Mouse (Mus musculus) megakaryocyte-erythroid progenitor cell, adult 5-6 weeks (primary cell): ENCODE measurements around the gene Baz2b. TPM values are rescaled to one million over a fixed set of nuclear protein-coding genes. Genes with fewer than 3 reads are reported as not detected.

Source experiments
- ATAC-seq: replicated peaks from 2 replicates; pipeline ENCODE4 v1.8.0; 2016; ENCODE audit warnings: mild to moderate bottlenecking, inconsistent platforms; ENCODE audit not compliant: severe bottlenecking, poor library complexity, low FRiP score, low TSS enrichment
- total RNA-seq, 2 experiments: library from RNA; stranded (forward) in 1 of 2; stranded (reverse) in 1 of 2; fragments of 200-1000, 215-1000 nt in 1 of 2; fragments of >200 nt in 1 of 2; fragmentation: Nextera tagmentation in 1 of 2; gene quantifications; 2 replicates each; pipeline ENCODE4 v1.2.3; 2014 to 2017

Baz2b gene
- total RNA-seq, 2 experiments from 2014 or later: 68.8 to 82.5 TPM

DNA sequence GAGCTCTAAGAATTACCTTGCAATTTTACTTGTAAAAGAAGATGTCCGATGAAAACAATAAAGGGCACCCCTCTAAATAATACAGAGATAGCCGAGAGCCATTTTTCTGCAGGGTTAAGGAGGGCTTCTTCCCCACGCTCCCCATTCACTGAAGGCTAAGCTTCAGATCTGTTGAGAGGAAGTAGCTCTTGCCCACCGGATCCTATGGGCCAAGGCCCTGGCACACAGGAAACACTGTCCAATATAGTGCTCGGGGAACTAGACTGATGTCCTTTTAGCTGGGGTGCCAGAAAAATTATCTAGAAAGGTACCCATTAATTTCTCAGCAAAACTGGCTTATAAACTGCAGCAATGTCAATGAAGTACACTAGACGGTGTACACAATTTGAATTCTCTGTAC is 233.9 kb downstream of the Baz2b start:
- ATAC-seq: no peak

DNA sequence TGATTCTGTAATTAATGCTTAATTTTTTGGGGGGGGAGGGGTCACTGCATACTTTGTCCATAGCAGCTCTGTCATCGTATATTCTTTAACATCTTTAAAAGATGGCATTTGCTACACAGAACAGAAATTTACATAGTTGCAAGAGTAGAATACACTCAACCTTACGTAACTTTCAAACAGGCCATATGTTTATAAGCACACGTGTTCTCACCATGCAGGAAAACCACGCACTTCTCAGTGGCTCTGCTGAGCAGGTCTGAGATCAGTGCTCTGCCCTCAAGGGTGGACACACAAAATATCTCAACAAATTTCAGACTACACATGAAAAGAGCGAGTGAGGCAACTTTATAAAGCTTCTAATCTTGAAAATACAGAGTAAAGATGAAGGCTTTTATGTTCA is 235.7 kb downstream of the Baz2b start:
- ATAC-seq: no peak

DNA sequence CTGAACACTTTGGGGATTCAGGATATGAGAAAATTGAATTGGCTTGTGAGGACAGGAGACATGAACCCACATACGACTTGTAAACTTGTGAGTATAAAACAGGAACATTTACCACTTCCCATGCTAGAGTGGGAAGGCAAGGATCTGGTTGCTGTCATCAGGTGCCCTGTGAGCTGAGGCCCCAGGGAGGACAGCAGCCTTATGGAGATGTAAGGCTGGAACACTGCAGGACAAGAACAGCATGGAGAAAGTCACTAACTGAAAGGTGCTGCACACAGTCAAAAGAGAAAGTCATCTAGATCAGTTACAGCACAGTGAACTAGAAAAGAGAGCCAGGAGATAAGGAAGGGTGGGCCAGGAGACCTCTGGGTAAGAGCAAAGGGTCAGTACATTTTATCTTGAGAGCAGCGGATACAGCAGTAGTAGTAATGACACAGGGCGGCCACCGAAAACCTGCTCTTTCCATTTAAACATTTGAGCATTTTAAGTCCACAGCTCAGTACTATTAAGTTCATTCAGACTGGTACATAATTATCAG is 236.5 kb downstream of the Baz2b start:
- ATAC-seq: peak; percentile 70

DNA sequence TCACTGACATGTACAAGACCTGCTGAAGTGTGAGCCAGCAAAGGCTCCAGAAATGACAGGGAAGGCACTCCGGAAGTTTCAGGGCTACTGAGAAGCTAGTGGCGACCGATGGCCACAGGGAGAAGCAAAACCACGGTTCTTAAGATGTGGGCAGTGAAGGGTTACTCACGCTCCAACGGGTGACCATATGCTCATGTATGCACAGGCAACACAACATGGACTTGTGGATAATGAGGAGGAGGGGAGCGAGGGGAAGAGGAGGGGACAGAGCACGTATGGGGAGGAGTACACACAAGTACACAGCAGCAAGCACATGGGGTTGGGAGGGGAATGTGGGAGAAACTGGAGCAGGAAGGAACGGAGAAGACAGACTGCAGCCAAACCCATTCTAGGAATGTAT is 239.1 kb downstream of the Baz2b start:
- no peak for ATAC-seq

DNA sequence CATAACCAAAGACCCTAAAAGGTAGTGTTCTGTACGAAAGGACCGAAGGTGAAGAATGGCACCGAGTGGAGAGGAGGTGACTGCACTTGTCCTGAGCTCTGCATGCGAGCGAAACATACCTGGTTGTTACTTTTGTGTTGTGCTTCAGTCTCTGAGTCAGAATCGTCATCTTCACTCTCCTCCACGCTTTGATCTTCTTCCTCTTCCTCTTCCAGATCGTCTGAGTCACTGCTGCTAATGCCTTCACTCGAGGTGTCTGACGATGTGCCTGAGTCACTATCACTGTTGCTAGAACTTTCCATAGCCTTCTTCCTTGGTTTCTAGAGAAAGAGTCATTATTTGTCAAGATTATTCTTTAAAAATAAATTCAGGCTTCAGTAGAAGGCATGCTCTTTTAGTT is 240.5 kb downstream of the Baz2b start:
- no peak for ATAC-seq

DNA sequence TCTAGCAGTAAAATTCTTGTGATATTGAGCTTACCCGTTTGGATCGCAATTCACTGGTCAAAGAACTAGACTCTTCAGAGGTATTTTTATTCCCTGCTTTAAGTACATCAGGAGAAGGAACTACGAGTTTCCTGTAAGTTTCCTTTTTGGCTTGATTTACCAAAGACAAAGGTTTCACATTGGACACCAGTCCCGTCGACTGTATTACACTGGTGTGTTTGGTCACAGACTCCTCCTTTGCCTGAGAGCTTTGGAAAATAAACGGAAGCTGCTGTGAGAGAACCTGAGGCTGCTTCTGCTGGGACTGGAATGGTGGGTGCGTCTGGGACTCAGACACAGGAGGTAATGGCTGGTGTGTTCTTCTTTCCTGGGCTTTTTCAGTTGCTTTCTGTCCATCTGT is 241.0 kb downstream of the Baz2b start:
- ATAC-seq: no peak

DNA sequence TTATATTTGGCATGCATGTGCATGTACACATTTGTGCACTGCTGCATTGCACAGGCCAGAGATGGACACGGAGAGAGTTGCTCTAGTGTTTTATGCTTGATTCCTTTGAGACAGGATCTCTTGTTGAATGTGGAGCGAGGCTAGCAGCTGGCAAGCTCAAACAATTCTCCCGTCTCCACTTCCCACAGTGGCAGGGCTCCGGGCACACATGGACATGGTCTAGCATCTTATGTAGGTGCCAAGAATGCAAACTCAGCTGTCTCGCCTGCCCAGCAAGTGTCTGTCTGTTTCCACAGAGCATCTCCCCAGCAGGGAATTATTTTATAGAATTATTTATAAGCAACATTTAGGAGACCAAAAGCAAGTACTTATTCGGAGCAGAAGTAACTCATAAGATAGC is 243.2 kb downstream of the Baz2b start:
- no peak for ATAC-seq

DNA sequence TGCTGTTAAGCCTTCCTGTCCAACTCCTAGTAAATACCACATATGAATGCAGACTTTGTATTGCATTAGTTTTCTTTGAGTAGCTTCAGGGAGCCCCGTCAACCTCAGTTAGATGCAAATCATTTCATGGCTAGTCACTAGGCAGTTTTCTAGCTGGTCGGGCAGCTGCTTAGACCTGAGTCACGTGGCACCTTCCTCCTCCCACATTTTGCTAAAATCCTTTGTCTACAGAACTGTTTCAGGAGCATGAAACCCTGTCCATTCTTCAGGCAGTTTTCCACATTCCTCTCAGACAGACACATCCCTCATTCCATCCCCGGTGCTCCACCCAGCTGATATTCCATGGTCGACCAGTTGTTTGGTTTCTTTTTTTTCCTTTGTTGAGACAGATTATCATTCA is 246.6 kb downstream of the Baz2b start:
- ATAC-seq: no peak

DNA sequence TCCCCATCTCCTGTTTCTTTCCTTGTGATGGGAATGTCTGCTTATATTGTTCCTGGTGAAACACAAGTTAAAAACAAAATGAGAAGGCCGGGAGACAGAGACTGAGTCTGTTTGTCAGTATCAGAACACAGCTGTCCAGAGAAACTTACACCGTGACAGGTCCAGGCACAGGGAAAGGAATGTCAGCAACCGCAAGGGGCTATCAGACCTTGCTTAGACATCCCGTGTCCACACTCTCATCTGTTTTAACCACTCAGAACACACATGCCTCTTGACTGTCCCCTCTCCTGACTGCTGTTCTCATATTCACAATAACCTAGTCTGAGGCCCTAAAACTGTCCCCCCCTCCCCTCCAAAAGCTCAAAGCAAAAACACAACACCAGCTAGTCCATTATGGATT is 247.1 kb downstream of the Baz2b start:
- ATAC-seq: no peak

DNA sequence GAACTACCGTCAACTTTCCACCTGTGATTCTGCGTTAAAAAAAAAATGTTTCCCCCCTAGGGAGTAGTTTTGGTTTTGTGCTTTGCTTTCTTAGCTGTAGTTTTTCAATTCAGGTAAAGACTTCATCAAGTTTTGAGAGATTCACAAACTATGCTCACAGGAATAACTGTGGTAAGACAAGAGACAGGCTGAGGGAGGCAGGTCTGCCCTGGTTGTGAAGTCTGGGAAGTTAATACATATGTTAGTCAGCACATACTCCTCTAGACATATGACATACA is 249.2 kb downstream of the Baz2b start:
- ATAC-seq: no peak

DNA sequence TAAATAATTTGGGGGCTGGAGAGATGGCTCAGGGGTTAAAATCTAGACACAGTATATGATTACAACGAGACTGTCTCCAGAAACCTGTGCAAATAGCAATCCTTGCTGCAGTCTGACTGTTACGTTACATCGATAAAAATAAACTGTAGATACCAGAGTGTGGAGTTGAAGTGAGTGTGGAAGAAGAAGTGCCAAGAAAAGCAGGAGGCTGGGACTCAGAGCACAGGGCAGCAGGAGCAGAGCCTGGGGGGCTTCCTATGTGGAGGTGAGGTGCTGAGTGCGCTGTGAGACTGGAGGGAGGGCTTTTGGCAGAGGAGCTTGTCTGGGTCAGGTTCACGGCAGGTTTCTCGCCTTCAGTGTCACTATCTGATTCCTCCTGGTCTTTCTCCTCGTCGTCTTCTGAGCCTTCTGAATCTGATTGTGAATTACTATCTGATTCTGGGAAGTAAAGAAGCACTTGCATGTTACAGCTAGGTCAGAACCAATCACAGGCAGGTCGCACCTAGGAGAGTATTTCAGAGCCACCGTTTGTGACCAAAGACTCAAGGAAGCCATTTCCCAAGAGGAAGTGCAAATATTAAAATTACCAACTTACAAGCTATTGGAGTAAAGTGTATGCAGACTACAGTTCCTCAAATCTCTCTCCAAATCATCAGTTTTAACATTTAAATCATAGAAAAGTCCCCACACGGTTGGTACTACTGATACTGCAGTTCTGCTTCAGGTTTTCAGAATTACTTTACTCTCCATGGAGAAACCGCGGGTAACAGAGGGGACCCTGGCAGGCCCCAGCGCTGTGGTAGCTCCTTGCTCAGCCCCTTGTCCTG is 249.8 kb downstream of the Baz2b start:
- no peak for ATAC-seq

DNA sequence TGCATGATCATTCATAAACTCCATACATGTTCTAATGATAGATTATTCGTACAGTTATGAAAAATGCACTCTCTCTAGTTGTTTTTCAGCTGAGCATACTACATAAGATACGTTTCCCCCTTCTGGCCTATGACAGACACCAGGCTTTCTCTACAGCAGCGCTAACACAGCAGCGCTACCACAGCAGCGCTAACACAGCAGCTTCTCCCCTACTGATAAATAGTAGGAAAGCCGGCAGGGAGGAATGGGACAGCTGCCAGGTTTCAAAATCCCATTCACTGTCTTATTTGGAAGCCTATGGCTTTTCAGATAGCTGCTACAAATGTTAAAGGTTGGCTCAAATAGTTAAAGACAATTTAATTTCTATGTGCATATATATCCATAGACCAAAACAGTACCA is 251.1 kb downstream of the Baz2b start:
- no peak for ATAC-seq

DNA sequence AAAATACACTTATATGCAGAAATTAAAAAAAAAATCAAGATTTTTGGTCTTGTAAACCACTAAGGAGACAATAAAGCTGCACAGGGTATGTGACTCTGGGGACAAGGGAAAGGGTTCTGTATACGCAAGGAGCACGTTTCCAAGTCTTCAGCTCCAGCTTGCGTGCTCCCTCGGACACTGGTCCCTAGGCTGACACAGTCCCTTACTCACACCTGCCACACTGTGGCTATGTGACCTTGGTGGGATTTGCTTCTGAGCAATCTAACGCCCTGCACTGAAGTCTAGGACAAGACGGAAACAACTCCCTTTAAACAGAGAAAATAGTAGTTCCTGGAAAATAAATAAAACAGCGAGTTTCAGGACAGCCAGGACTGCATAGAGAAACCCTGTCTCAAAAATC is 253.7 kb downstream of the Baz2b start:
- ATAC-seq: no peak

DNA sequence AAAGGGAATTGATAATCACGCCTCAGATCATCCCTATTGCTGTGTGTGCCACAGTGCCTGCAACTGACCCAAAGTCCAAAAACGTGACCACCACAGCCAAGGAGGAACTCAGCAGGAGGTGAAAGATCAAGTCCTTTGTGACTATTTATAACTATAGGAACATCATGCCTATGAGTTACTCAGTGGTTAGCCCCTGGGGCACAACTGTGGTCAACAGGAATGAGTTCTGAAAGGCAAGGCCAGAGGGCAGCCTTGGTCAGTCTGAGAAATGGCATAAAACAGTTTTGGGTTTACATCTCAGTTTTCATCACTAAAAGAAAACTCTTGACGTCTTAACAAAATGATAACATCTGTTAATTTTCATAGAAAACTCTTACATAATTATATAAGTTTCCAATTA is 254.8 kb downstream of the Baz2b start:
- ATAC-seq: no peak

DNA sequence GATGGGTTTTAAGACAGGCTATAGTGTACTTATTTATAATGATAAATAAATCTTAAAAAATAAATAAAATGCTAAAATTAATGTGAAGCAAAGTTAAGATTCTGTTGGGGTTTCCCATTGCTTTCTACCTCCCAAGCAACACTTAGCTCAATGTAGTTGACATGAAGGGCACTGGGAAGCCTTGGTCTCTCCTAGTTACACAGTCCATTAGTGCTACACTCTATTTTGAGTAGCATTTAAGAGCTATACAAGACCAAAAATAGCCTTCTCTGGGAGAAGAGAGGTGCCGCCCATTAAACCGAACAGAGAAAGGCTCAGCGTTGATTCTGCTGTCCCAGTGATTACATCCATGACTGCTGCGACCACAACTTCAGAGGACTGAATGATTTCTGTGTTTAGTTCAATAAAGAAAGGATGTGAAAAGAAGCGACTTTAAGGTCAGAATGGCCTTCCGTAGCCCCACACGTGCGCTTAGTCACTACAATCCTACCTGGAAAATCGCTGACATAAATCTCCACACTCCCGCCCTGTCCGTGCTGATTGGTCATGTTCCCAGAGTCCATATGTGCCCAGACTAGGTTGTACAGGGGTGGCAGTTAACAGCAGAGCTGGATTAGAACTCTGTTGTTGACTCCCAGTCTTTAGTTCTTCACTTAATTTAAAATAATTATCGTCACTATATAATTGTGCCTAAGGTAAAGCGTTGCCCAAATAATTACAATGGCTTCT is 257.2 kb downstream of the Baz2b start:
- no peak for ATAC-seq

DNA sequence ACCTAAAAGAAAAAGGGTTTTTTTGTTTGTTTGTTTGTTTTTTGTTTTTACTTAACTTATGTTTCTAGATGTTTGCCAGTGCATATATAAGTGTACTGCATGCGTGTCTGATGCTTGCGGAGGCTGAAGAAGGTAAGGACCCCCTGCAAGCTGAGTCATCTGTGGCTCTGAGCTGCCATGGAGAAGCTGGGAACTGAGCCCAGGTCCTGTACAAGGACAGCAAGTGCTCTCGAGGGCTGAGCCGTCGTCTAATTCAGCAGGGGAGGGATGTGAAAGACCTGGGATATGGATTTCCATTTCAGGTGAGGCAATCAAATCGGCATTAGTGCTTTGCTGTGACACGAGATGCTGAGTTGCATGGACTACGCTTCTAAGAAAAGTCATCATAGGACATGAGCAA is 257.9 kb downstream of the Baz2b start:
- no peak for ATAC-seq

DNA sequence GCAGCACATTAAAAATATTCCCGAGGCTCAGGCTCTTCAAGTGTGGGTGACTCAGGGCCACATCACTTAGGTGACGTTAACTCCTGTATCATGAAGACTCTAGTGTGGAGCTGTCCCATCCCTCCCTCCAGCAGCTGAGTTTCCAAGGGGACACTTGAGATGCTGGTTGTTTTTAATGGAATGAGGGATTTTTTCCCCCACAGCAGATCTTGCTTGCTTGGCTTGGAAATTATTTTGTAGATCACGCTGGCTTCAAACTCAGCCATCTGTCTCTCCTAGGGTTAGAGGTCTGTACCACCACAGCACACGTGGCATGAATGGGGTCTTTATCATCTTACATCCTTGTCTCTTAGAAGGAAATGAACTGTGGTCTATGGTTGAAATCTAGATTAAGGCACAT is 258.5 kb downstream of the Baz2b start:
- ATAC-seq: no peak

DNA sequence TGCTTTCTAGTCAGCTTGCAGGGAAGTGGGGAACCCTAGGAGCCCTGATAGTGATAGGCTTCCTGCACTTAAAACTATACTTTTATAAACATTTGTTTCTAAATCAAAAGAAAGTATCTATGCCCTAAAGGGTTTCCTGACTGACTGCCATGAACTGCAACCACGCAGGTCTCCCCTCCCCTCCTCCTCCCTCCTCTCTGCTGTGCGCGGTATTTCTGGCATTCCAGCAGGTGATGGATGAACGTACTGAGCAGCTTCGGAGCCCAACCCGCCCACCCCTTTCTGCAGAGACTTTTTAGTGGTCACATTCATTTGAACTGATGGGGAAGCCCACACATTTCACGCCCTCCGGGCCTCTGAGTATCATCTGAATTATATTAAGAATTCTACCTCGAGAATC is 273.3 kb downstream of the Baz2b start:
- no peak for ATAC-seq

DNA sequence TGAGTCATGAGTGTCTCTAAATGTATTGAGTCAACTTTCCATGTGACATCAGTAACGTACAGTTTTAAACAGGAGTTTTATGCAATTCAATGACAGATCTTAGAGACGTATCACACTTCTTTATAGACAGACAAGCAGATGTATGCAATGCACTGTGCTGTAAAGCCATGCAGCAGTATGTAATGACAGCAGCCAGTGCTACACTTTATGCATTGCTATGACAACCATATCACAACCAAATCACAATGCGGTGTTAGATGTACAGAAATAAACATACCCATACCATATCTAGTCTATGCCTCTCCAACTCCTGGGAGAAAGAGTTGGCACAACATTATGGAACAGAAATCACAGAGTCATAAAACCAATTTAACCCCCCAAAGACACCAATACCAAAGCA is 276.5 kb downstream of the Baz2b start:
- no peak for ATAC-seq

DNA sequence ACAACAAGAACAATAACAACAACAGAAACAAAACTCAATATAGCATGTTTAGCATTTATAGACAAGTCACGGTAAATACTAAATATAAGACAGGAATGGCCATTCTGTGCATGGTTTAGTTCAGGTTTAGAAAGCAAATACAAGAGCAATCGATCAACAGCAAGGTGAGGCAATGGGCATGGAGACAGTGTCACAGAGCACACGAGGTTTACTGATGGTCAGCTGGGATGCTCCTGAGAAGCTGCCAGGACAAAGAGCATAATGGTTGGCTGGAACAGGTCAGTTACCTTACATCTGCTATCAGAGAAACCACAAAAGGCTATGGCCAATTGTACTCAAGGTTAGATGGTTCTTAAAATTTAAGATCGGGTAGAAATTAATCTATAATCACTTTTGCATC is 277.4 kb downstream of the Baz2b start:
- ATAC-seq: no peak

DNA sequence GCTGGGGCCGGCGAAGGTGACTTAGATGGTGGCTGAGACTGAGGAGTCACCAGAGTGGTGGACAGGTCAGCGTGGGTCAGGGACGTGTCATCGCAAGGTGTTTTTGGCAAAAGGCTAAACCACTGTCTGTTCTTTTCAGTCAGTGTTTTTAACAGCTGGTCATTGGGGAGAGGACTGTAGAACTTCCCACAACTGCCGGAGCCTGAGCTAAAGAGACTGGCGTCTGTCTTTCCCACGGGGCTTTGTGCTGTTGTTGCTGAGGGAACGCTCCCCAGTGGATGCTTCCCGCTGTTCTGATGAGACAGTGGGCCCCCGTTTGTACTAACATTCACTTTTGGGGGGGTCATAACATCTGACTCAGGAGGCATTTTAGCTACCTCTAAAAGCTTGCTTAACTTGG is 296.0 kb downstream of the Baz2b start:
- no peak for ATAC-seq
